Mouse (Mus musculus): Measurements from ENCODE around the gene Vmn1r217.

DNA sequence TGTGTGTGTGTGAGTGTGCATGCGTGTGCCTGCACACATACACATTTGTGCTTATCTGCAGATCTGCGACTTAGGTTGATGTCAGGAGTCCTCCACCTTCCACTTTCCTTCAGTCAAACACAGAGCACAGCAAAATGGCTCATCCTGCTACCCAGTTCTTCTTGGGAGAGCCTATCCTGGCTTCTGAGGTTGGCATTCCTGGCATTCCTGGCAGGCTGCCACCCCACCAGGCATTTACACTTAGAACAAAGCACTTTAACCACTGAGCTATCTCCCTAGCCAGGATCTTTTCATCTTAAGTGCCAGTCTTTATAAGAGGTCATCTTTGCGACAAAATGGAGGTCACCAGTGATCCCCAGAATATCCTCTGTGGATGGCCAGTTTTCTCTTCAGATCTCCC is 39.8 kb upstream of the Vmn1r217 start:
- no peak for TF ChIP-seq GATA1 (IDR thresholded peaks at IDR 0.05; ENCODE audit: borderline replicate concordance, low read length)
- TF ChIP-seq FLI1 (IDR thresholded peaks at IDR 0.05; ENCODE audit: low read length) = no peak

Measured in megakaryocyte, embryonic 14.5 days (primary cell).